Mouse (Mus musculus): ENCODE measurements at regions not wholly inside any gene's neighbourhood (a gene's known extent, or its start where the extent isn't known, plus 50 kb on each side); places are given as distances from the start of the nearest gene placed in this dataset.

DNA sequence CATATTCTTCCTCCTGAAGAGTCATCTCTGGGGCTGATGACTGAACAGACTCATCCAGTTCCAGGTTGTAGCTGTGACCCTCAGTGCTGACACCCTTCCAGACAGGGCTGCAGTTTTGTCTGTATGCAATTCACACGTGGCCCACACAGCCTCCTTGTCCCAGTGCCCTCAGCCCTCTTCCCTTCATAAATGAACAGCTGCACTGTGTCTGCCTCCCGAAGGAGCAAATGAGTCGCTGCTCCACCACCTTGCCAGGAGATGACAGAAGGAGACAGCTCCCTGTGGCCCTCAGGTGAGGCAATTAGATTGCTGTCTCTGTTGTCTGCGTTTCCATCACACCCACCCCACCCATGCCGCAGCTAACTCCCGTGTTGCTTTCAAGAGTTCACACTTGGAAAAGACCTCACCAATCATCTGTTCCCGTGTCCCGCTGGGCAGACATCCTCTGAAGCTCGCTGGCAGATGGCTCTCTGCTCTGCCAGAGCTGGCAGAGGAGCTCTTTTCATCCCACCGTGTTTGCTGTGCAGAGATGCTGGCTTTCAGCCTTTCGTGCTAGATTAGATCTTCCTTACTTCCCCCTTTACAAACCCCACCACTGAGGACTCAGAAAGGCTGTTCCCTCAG, 135.5 kb upstream of the Slc35f3 start:
- TF ChIP-seq EP300 (IDR thresholded peaks at IDR 0.05; ENCODE audit: low read depth in 1 of 2, low read length in 2 of 2) (no peak), HCFC1 (IDR thresholded peaks at IDR 0.05; ENCODE audit: low read depth, low read length) (no peak), POLR2AphosphoS2 (IDR thresholded peaks at IDR 0.05; ENCODE audit: low read length) (no peak)

Measured in MEL (cell line).